Mouse (Mus musculus) testis, adult 2 months (tissue): ENCODE measurements at regions not wholly inside any gene's neighbourhood (a gene's known extent, or its start where the extent isn't known, plus 50 kb on each side); places are given as distances from the start of the nearest gene placed in this dataset.

Experiments used
- CTCF ChIP-seq: fragments of 200-500 bp; IDR thresholded peaks from 2 replicates; pipeline ENCODE4 v1.5.1; 2012; ENCODE audit warnings: low read depth, mild to moderate bottlenecking, inconsistent platforms, low read length, moderate library complexity; ENCODE audit not compliant: control insufficient read depth, insufficient read depth, insufficient replicate concordance
- POLR2A ChIP-seq: fragments of 200-500 bp; IDR thresholded peaks from 2 replicates; pipeline ENCODE4 v1.6.1; 2012; ENCODE audit warnings: low read depth, mild to moderate bottlenecking, inconsistent platforms, low read length, moderate library complexity; ENCODE audit not compliant: control insufficient read depth

DNA sequence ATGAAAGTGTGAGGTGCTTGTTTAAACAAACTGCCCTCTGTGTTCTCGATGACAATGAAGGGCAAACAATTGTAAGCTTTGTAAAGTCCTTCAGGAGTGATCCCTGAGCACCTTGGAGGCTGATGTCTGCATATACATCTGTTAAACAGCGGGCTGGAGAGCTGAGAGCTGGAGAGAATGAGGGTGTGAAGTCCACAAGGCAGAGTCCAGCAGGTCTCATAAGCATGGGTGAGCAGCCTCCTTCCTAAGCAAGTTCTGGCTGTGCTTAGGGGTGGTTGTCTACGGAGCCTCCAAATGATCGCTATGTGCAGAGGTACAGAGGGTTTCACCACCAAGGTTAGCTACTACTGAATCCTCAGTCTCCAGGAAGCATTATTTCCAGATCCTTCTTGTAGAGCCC, 350.2 kb downstream of the Ankrd50 start:
- TF ChIP-seq POLR2A (no peak), CTCF (no peak)
